Mouse (Mus musculus): ENCODE measurements around the gene Pard6b.

Gene Pard6b

DNA sequence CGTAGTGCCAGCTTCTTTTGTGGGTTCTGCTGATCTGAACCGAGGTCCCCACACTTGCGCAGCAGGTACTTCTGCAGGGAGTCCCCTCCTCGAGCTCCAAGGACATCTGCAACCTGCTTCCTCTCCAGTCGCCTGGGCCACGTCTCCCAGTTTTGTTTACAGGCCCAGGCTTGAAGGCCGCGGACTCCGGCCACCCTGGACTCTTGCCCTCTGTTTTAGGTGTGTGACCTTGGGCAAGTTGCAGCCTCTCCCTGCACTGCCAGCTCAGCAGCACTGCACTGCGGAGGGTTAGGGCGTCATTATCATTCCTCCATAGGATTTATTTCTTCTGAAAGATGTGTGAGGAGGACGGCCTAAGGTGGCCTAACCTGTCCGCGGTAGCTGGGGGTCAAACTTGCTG, 47.0 kb downstream of the Pard6b start:
- no peak for DNase-seq (ENCODE audit: low read depth, low spot score)

DNA sequence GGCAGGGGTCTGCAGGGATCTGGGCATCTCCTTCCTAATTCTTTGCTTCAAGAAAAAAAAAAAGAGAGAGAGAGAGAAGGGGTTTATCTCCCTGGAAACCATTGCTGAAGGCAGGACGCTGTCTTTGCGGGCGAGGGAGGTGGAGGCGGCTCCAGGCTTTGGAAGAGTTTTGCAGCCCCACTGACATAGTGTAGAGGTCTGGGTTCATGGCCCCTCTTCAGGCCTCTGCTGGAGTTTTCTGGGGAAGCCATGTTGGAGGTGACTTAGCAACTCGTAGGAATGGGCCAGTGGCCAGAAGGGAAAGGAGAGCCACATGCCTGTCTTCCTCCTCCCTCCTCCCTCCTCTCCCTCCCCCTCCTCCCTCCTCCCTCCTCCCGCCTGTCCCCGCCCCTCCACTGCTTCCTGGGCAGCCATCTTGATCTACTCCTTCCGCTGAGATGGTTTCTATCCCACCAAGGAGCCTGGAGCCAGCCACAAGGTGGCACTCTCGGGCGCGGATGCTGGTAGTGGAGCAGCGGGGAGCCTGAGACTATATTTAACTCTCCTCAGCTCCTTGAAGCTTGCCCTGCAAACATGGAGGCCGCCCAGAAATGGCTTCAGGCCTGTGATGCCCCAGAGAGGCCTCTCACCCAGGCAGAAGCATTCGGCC, 47.5 kb downstream of the Pard6b start:
- peak; percentile 85 for DNase-seq (ENCODE audit: low read depth, low spot score)

- DNase-seq (ENCODE audit: low read depth, low spot score): no peak
Measured at GRCm38 (mm10) chr2:168130046-168130445, 49.2 kb downstream of the Pard6b start.

- DNase-seq (ENCODE audit: low read depth, low spot score): no peak
Measured at GRCm38 (mm10) chr2:168137161-168137560, 56.4 kb downstream of the Pard6b start.

- no peak for DNase-seq (ENCODE audit: low read depth, low spot score)
Measured at GRCm38 (mm10) chr2:168143794-168144193, 63.0 kb downstream of the Pard6b start.

DNA sequence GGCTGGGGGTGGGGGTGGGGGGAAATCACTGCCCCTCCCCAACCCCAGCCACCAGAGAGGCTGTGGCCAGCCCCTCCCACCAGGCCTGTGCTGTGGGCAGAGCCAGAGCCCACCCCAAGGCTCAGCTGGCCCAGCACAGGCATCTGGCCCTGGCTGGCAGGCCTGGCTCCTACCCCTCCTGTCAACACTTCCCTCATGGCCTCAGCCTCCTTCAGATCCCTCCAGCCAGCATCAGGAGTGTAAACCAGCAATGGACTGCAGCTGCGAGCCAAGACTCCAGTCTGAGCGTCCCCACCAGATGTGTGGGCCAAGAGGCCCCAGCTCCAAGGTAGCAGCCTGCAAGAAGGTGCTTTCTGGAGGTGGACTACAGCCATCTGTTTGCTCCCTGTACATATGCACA, 64.6 kb downstream of the Pard6b start:
- DNase-seq (ENCODE audit: low read depth, low spot score): no peak

DNA sequence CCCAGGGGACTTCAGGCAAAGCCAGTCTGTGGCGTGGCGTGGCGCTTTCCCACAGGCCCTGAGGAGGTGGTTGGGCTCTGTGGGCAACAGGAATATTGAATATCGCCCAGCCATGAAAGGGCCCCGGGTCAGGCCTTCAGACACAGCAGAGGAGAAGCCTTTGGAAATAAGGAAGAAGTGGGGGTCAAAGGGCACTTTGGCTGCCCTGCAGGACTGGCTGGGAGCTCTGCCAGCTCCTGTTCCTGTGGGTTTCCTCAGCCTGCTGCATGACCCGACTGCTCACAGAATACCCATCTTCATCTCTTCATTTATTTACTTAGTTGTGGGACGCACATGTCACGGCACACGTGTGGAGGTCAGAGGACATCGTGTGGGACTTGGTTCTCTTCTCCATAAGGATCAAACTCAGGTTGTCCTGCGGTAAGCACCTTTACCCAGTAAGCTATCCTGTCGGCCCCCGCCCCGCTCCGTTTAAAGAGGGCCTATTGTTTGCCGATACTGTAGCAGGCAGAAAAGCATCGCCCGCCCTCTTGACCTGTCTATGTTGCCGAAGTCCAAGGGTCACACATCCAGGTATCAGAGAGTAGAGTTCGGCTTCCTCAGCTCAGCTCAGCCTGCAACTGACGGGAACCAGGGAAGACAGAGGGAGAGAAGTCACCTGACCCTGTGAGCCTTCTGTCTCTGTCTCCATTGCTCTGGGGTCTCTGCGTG, 67.1 kb downstream of the Pard6b start:
- no peak for DNase-seq (ENCODE audit: low read depth, low spot score)

DNA sequence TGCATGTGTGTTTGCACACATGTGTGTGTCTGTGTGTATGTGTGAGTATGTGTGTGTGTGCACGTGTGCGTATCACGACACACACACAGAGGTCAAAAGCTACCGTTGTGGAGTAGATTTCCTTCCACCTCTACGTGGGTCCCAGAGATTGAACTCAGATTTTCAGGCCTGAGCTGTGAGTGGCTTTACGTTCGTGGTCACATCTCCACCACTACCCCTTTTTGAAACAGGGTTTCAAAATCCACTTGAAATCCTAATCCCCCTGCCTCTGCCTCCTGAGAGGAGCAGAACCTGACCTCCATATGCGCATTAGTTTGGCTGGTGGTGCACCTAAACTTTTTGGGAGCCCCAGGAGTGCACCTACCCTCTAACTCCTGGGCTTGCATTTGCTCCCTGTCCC, 68.4 kb downstream of the Pard6b start:
- no peak for DNase-seq (ENCODE audit: low read depth, low spot score)
